Mouse (Mus musculus) liver, postnatal 0 days (tissue): ENCODE measurements around the gene Fads6.
A peak's percentile ranks its signal among the peaks of the same experiment; 100 is the strongest.

Source experiments
- CTCF ChIP-seq: sonication (generic); IDR thresholded peaks from 2 replicates; pipeline ENCODE4 v1.5.1; 2016; ENCODE audit warnings: antibody characterized with exemption, low read depth
- EP300 ChIP-seq: IDR thresholded peaks from 2 replicates; pipeline ENCODE4 v1.6.1; 2016; ENCODE audit warnings: antibody characterized with exemption, low read depth, mild to moderate bottlenecking

DNA sequence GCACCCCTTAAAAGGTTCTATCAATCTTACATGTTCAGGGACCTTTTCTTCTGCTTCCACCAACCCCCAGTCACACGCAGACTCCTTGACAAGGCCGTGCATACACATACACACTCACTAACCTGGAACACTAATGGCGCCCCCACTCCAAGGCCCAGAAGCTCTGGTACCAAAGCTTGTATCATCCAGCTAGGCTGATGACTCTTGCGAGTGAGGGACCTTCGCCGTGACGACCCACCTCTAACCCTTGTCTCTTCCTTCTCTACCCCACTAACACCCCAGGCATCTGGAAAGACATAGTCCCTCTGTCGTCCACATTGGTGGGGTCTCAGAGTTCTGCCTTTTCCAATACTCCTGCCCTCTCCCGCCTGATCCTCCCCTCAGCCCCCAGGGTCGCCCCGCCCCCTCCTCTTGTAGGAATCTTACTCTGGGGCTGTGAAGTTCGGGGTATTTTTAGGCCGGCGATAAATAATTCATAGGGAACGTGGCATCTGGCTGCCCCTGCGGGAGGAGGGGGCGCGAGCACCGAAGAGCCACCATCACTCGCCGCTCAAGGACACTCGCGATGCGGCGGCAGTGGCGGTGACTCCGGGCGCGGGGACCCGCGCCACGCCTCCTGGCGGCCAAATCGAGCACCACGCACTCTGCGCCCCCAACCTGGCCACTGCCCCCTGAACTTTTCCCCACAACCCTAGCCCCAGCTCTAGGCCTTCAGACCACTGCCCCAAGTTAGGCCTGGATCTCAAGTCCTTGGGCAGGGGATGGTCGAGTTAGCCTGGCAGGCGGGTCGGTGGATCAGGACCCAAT lies 32.4 kb downstream of the Fads6 start:
- TF ChIP-seq CTCF = peak; percentile 68
- no peak for TF ChIP-seq EP300
